Mouse (Mus musculus) mesoderm, embryonic 11.5 days (tissue): ENCODE measurements at regions not wholly inside any gene's neighbourhood (a gene's known extent, or its start where the extent isn't known, plus 50 kb on each side); places are given as distances from the start of the nearest gene placed in this dataset.
"Not testable (repeated sequence)": the region's sequence is repeated elsewhere in the genome, so short reads cannot be mapped to it uniquely, and the experiment has no call there.

Source experiments
- DNase-seq: peaks from one replicate; pipeline ENCODE4 v3.0.0-alpha.2; 2012; ENCODE audit warnings: low read depth, low spot score

DNA sequence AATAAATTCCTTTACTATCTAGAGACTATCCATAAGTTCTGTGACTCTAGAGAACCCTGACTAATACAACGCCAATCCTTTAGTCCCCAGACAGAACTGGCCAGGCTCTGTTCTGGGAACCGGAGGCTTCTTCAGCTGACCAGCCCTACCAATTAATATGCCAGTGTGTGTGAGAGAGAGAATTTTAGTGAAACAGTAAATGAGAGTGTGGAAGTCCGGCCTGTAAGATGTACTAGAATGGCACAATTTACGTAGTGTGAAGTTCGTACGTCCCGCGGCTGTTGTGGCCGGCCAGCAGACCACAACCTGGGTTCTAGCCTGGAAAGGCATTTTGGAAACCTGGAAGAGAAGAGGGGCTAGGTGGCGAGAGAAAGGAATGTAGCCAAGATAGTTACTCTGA lies 83.7 kb upstream of the Lemd2 start:
- not testable (repeated sequence) for DNase-seq

DNA sequence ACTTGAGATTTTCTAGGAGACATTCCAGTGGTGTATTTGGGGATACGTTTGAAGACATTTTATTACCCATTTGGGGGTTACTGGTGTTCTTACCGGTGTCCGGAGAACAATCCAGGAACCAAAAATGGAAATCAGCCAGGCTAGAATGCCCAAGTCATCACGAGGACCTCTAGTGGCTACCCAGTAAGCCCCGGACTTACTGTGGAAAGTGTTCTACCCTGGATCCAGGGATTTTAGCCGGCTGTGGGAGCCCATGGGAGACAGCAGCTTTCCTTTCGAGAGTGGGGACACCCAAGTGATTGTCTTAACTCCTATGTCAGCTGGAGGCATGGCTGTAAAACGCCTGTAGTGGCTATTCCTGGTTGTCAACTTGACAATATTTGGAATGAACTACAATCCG lies 77.0 kb upstream of the Lemd2 start:
- DNase-seq = no peak

DNA sequence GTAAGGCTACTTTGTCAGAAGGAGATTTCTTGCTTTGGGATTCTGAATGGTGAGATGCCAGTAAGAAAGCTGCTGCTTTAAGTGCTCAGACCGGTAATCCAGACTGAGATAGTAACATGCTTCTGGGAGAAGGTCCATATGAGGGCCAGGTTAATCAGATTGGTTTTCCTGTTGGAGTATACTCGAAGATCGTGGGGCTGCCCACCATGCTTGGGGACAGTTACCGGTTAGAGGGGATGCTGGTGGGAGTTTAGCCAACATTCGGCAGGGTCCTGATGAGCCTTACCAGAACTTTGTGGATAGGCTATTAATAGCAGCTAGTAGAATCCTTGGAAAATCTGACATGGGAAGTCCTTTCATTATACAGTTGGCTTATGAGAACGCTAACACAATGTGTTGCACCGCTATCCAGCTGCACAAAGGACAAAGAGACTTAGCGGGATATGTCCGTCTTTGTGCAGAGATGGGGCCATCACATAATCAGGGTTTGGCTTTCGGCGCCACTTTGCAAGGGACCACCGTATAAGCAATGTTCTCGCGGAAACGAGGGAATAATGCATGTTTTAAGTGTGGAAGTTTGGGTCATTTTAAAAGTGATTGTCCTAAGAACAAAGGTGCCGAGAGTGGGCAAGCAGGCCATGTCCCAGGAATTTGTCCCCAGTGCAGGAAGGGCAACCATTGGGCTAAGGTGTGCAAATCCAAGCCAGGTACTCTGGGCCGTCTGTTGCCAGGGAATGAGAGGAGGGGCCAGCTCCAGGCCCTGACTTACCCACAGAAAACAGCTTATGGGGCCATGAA lies 75.4 kb upstream of the Lemd2 start:
- DNase-seq = not testable (repeated sequence)

DNA sequence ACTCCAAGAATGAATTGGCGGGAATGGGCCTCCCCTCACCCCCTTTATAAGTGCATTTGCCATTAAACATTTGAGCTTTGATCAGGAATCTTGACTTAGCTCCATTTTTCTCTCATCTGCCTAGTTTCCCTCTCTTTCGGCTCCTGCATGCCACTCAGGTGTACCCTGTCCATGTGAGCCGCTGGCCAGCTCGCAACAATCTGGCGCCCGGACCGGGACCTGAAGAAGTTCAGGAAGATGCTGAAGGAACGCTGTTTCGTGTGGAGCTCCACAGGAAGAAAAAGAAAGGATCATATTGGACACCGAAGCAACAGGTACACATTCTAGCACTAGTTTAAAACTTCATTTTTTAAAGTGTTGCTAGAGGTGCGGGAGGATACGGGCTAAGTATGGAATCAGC lies 73.5 kb upstream of the Lemd2 start:
- DNase-seq = not testable (repeated sequence)

DNA sequence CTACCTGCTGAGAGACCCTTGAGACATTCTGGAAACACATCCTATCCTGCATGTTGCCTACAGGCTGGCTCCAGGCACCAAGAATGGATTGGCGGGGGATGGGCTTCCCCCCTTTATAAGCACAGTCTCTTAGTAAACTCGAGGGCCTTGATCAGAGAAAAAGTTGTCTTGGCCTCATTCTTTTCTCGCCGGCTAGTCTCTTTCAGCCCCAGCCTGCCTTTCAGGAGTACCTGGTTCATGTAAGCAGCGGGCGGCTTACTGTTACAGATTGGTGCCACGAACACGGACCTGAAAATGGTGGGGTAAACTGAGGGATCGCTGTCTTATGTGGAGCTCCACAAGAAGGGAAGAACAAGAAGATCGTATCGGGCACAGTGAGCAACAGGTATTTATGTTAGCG lies 67.5 kb upstream of the Lemd2 start:
- not testable (repeated sequence) for DNase-seq

DNA sequence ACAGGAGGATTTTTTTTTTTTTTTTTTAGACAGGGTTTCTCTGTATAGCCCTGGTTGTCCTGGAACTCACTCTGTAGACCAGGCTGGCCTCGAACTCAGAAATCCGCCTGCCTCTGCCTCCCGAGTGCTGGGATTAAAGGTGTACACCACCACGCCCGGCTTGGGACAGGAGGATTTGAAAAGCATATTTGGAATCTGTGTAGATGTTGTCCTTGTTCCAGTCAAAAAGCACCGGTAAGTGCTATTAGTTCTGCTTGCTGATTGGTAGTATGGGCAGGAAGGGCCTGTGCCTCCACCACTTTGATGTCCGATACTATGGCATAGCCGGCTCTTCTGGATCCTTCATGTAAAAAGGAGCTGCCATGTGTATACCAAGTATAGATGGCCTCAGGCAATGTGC lies 66.5 kb upstream of the Lemd2 start:
- not testable (repeated sequence) for DNase-seq

DNA sequence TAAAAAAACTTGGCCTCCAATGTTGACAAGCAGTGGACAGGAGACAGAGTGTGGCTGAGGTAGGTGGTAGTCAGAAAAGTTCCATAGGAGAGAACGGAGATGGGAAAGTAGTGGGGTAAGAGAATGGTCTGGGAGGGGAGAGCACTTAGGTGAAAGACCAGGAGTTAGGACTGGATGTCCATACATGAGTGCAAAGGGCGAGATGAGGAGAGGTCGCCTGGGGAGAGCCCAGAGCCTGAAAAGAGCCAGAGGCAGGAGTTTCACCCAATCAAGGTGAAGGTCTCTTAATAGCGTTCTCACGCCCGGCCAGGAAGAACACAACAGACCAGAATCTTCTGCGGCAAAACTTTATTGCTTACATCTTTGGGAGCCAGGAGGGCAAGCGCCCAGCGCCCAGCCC lies 60.3 kb upstream of the Lemd2 start:
- not testable (repeated sequence) for DNase-seq

DNA sequence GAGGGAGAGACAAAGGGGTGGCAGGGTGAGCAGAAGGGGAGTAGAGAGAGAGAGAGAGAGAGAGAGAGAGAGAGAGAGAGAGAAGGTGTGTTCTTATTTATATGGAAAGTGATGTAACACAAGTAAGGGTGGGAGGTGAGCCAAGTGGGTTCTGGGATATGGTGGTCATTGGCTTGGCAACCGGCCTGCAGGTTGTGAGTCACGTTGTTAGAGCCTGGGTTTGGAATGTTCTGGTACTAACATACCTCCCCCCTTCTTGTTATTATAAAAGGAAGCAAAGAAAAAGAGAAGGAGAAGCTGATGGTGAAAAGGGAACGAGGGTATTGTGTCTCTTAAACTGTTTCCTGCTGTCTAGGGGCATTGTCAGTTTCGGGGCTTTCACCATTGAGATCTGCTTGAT lies 58.3 kb upstream of the Lemd2 start:
- no peak for DNase-seq

DNA sequence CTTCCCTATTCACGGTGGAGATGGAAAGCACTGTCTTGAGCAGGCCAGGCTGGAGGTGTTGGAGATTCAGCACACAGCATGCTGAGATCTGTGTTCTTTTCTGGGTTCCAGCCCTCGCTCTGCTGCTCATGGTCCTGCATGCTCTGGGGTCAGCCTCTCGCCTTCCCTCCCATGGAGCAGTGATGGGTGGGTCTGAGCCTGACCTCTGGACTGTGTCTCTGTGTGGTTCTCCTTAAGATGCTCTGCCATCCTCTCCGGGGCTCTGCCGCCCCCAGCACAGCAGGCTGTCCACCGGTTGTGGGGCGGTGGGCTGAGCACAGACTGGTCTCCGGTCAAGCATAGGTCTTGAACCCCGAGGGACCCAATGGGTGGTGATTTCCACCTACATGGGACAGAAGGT lies 57.7 kb upstream of the Lemd2 start:
- no peak for DNase-seq

DNA sequence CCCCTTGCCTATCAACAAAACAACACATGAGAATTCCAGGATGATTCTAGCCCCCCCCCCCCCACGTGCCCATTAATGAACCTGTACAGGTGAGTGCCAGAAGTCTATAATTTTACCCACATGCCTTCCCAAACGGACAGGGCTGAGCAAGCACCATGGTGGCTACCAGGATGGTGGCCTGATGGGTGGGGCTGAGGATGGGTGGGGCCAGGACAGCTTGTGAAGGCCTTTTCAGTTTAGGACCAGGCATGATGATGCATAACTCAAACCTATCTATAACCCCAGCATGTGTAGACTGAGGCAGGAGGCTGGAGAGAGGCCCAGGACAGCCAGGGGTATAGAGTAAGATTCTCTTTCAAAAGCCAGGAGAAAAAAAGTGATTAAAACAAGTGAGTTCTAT lies 57.0 kb upstream of the Lemd2 start:
- no peak for DNase-seq

DNA sequence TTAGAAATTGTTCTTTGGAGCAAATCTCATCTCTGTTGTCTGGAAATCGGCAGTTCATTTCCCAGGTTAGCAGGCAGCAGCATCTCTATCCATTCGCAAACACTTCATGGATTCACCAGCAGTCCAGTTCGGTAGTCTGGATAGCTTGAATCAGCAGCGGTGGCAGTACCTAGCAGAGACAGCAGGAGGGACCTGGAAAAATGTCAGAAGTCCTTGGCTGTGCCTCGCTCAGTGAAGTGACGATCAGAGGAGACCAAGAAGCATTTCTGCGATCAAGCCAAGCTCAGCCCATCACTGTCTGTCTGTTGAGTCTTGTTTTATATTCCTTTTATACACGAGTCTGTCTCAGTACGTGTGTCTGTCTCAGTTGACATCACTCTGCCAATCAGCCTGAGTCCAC lies 55.8 kb upstream of the Lemd2 start:
- no peak for DNase-seq

DNA sequence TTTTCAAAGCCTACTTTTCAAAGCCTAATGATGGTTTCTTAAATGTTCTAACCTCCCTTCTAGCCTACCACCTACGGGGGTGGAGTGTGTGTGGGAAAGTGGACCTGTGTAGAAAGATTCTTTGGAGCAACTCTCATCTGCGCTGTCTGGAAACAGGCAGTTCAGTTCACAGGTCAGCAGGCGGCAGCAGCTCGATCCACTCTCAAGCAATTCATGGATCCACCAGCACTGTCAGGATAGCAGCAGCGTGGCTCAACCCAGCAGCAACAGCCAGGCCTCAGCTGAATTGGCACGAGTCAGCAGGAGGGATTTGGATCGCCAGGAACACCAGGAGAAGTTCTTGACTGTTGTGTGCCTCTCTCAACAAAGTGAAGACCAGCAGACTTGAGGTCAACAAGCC lies 53.1 kb upstream of the Lemd2 start:
- no peak for DNase-seq

DNA sequence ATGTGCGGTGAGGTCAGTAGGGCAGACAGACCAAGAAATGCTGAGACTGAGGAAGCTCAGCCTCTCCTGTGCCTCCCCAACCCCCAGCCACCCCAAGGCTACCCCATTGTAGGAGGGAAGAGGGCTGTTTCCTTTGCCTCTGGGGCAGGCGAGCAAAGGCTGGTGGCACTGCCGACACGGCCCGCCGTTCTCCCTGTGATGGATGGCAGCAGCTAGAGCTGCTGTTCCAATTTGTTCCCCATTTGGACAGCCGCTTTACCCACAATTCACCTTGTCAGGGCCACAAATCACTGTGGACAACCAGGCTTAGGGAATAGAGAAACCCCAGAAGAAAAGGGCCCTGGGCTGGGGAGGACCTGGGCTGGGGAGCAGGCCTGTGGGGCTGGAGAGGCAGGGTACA lies 51.5 kb upstream of the Lemd2 start:
- peak; percentile 54 for DNase-seq
